Mouse (Mus musculus) heart, embryonic 13.5 days (tissue): ENCODE measurements around the gene Klhl3. TPM values are rescaled to one million over a fixed set of nuclear protein-coding genes. Genes with fewer than 3 reads are reported as not detected.
"Not testable (repeated sequence)": the region's sequence is repeated elsewhere in the genome, so short reads cannot be mapped to it uniquely, and the experiment has no call there.

Source experiments
- ATAC-seq: fragments of 200-750 bp; cut with Nextera tagmentation; 2 replicates; pipeline ENCODE4 v1.8.0; 2017; ENCODE audit warnings: moderate TSS enrichment; ENCODE audit not compliant: insufficient number of reproducible peaks, low FRiP score, low TSS enrichment; ENCODE audit errors: extremely low read depth
- H3K27ac ChIP-seq: fragments of 300-500 bp; sonication (generic); replicated peaks from 2 replicates; pipeline ENCODE4 v1.5.1; 2015; ENCODE audit warnings: moderate library complexity, mild to moderate bottlenecking, inconsistent platforms
- H3K27me3 ChIP-seq: fragments of 300-500 bp; sonication (generic); replicated peaks from 2 replicates; pipeline ENCODE4 v1.6.1; 2015; ENCODE audit warnings: mild to moderate bottlenecking, inconsistent platforms
- H3K36me3 ChIP-seq: fragments of 300-500 bp; sonication (generic); 2 replicates; pipeline ENCODE4 v1.6.1; 2015; ENCODE audit warnings: mild to moderate bottlenecking, inconsistent platforms
- H3K4me1 ChIP-seq: fragments of 300-500 bp; sonication (generic); 2 replicates; pipeline ENCODE4 v1.6.1; 2015; ENCODE audit warnings: inconsistent platforms
- H3K4me2 ChIP-seq: fragments of 300-500 bp; sonication (generic); 2 replicates; pipeline ENCODE4 v1.6.1; 2015; ENCODE audit warnings: inconsistent platforms, mild to moderate bottlenecking, moderate library complexity
- H3K4me3 ChIP-seq: fragments of 300-500 bp; sonication (generic); 2 replicates; pipeline ENCODE4 v1.5.1; 2015; ENCODE audit warnings: moderate library complexity, mild to moderate bottlenecking, inconsistent platforms
- H3K9ac ChIP-seq: fragments of 300-500 bp; sonication (generic); 2 replicates; pipeline ENCODE4 v1.6.1; 2015; ENCODE audit warnings: inconsistent platforms, mild to moderate bottlenecking, moderate library complexity
- H3K9me3 ChIP-seq: fragments of 300-500 bp; sonication (generic); 2 replicates; pipeline ENCODE4 v1.6.1; 2016; ENCODE audit warnings: inconsistent platforms
- WGBS: fragments of 180-500 bp; shearing (Covaris S2); methylation state at CpG from one replicate; pipeline ENCODE4 v1.1.7; 2015; ENCODE audit warnings: mixed read lengths; 5-methylcytosine and 5-hydroxymethylcytosine counted together
- polyA plus RNA-seq: library from polyadenylated mRNA; unstranded; fragments of >200 nt; fragmentation: Nextera tagmentation; extraction: Ambion mirVana; gene quantifications from 2 replicates; pipeline ENCODE4 v1.2.1, GENCODE M21; 2015

The Klhl3 gene
- polyA plus RNA-seq, 1 experiment from 2014 or later = 4.6 TPM

DNA sequence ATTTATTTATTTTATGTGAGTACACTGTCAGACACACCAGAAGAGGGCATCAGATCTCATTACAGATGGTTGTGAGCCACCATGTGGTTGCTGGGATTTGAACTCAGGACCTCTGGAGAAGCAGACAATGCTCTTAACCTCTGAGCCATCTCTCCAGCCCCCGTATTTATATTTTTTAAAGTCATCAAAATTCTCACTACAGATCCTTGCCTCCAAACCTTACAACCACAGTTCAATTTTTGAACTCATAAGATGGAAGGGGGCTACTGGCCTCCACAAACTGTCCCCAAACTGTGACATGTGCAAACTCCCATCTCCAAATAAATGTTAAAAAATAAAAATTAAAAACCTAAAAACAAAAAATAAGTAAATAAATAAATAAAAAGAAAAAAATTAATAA is 34.4 kb upstream of the Klhl3 start:
- 83% methylated on average over 1 of the region's 1 CpGs for WGBS
- Histone ChIP-seq H3K4me1 (peaks cover 13% of the 10 kb centered on the region), H3K36me3 (no peaks in the 10 kb centered on the region), H3K4me2 (no peak overlapping the region), H3K4me3 (no peak overlapping the region), H3K27me3 (no peaks in the 10 kb centered on the region), H3K9me3 (peaks cover 4% of the 10 kb centered on the region; the same call in 1 of the 2 replicates), H3K9ac (no peak overlapping the region), H3K27ac (no peak overlapping the region)
- ATAC-seq = no peak

DNA sequence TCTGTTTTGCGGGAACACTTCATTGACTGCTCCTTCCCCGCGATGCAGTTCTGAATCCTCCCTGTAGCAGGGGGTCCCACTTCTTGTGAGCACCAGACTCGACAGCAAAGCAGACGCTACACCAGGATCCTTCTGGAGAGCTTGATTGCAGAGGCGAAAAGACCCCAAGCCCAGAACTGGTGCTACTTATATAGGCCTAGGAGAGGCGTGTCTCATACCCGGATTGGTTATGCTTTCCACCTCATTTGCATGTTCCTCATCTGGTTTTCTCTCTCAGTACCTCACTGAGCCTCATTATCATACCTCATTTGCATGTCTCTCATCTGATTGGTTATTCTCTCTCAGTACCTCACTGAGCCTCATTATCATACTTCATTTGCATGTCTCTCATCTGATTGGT is 33.2 kb upstream of the Klhl3 start:
- not testable (repeated sequence) for H3K4me3 ChIP-seq, H3K27ac ChIP-seq, H3K9ac ChIP-seq, ATAC-seq, H3K36me3 ChIP-seq, H3K9me3 ChIP-seq, H3K27me3 ChIP-seq, H3K4me2 ChIP-seq
- 93% methylated on average over 8 of the region's 8 CpGs for WGBS
- H3K4me1 ChIP-seq = peaks cover 13% of the 10 kb centered on the region

DNA sequence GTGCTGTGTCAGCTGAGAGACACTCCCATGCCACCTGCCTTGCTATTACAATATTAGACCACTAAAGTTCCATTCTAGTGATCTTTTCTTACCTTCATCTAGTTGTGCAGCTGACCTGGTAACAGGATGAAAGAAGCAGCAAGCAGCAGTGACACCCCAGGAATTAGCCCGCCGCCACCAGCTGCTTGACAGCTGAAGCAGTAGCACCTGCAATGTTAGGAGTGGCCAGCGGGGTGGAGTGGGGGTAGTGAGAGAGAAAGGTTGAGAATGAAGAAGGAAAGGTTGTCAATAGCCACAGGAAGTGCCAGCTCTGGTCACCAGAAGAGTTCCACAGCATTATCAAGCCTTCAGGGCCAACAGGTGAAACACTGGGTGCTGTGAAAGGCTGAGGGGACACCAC is 18.3 kb upstream of the Klhl3 start:
- H3K4me1 ChIP-seq = peaks cover 10% of the 10 kb centered on the region
- 29% methylated on average over 3 of the region's 3 CpGs for WGBS

DNA sequence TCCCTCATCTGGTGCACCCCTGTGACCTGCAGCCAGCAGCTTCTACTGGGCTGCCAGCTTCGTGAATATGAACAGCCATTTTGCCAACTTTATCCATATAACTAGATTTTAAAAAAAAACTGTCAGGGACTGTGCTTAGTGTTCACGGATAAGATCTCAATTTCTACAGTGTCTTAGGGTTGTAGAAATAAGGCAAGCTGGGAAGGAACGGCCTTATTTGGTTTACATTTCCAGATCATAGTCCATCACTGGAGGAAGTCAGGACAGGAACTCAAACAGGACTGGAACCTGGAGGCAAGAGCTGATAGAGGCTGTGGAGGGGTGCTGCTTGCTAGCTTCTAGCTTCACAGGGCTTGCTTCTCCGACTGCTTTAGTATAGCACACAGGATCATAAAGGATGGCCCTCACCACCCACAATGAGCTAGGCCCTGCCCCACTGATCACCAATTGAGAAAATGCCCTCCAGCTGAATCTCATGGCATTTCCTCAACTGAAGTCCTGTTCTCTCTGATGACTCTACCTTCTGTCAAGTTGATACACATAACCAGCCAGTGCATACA is 16.4 kb upstream of the Klhl3 start:
- H3K4me1 ChIP-seq = peaks cover 24% of the 10 kb centered on the region
- peak overlapping the region; percentile 100 for H3K9ac ChIP-seq
- H3K27me3 ChIP-seq = no peaks in the 10 kb centered on the region
- WGBS = 34% methylated on average over 4 of the region's 4 CpGs
- H3K27ac ChIP-seq = peak overlapping the region; percentile 97
- no peak for ATAC-seq
- H3K9me3 ChIP-seq = no peaks in the 10 kb centered on the region
- H3K36me3 ChIP-seq = peaks cover 13% of the 10 kb centered on the region
- H3K4me3 ChIP-seq = peak overlapping the region; percentile 98
- peak overlapping the region; percentile 71 for H3K4me2 ChIP-seq

More for the DNA sequence above, 18.3 kb upstream of the Klhl3 start:
- H3K27me3 ChIP-seq = no peaks in the 10 kb centered on the region
- no peak for ATAC-seq
- H3K9ac ChIP-seq = no peak overlapping the region
- H3K36me3 ChIP-seq = 0 out of 2 replicates have a peak, but pooled peaks cover 3% of the 10 kb centered on the region
- peaks cover 6% of the 10 kb centered on the region; the same call in 1 of the 2 replicates for H3K9me3 ChIP-seq
- no peak overlapping the region for H3K4me3 ChIP-seq
- H3K27ac ChIP-seq = no peak overlapping the region
- no peak overlapping the region for H3K4me2 ChIP-seq

GRCm38 (mm10) chr13:58128768-58129671 is 15.6 kb upstream of the Klhl3 start:
- ATAC-seq = peak; percentile 92

GRCm38 (mm10) chr13:58128396-58128767 is 15.0 kb upstream of the Klhl3 start, which contains the start of gene Hnrnpa0:
Gene Hnrnpa0, minus strand, starts transcription at chr13:58128556.
- H3K36me3 ChIP-seq = peaks cover 15% of the 10 kb centered on the region
- H3K4me1 ChIP-seq = peaks cover 37% of the 10 kb centered on the region
- H3K27ac ChIP-seq = peak within 1 kb of the TSS; percentile 97
- H3K27me3 ChIP-seq = no peaks in the 10 kb centered on the region
- H3K9ac ChIP-seq = peak within 1 kb of the TSS; percentile 100
- H3K4me2 ChIP-seq = peak within 1 kb of the TSS; percentile 88
- peak within 1 kb of the TSS; percentile 98 for H3K4me3 ChIP-seq
- ATAC-seq = peak; percentile 92
- no peaks in the 10 kb centered on the region for H3K9me3 ChIP-seq
- 1% methylated on average over 48 of the region's 62 CpGs for WGBS

More at GRCm38 (mm10) chr13:58128768-58129671, 15.6 kb upstream of the Klhl3 start:
- H3K36me3 ChIP-seq = peaks cover 15% of the 10 kb centered on the region
- H3K27me3 ChIP-seq = no peaks in the 10 kb centered on the region
- H3K4me3 ChIP-seq = peak overlapping the region; percentile 98
- H3K9ac ChIP-seq = peak overlapping the region; percentile 100
- no peaks in the 10 kb centered on the region for H3K9me3 ChIP-seq
- H3K4me1 ChIP-seq = peaks cover 32% of the 10 kb centered on the region
- WGBS = under 1% methylated on average over 80 of the region's 83 CpGs
- H3K27ac ChIP-seq = peak overlapping the region; percentile 97
- H3K4me2 ChIP-seq = peak overlapping the region; percentile 71

- under 1% methylated on average over 81 of the region's 81 CpGs for WGBS
- H3K4me1 ChIP-seq = peaks cover 39% of the 10 kb centered on the region
- H3K4me2 ChIP-seq = peak overlapping the region; percentile 88
- H3K9me3 ChIP-seq = no peaks in the 10 kb centered on the region
- H3K27ac ChIP-seq = peak overlapping the region; percentile 97
- no peak for ATAC-seq
- H3K27me3 ChIP-seq = no peaks in the 10 kb centered on the region
- peak overlapping the region; percentile 100 for H3K9ac ChIP-seq
- peak overlapping the region; percentile 98 for H3K4me3 ChIP-seq
- H3K36me3 ChIP-seq = peaks cover 15% of the 10 kb centered on the region
Observed at GRCm38 (mm10) chr13:58127766-58128361, 14.5 kb upstream of the Klhl3 start.

DNA sequence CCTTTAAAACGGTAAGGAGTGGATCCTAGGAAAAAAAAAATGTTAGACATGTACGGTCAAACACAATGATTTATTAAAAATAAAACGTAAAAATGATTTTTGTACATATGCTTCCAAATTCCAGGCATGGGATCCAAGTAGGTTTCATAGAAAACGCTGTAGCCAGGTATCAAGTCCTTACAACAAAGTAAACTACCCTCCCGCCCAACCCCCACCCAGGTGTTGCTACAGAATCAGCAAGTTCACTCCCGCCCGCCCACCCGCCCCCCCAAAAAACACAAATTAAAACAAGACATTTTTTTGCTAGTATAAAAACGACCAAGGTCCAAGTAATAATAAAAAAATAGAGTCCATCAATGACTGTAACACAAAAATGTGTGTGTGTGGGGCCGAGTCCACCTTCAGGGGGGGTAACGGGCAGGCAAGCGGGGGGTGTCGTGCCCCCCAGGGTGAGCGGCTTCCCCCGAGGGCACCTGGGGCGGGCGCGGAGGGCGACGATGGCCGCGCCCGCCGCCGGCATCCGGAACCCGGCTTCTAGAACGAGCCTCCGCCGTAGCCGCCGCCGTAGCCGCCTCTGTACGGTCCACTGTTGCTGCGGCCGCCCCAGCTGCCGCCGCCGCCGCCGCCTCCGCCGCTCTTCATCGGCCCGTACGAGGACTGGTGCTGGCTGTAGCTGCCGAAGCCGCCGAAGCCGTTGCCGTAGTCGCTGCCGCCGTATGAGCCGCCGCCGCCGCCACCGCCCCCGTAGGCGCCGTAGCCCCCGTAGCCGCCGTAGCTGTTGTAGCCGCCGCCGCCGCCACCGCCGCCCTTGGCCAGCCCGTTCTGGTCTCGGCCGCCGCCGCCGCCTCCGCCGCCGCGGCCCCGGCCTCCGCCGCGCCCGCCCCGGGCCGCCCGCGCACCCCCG is 13.7 kb upstream of the Klhl3 start:
- Histone ChIP-seq H3K4me3 (peak overlapping the region; percentile 98), H3K9ac (peak overlapping the region; percentile 100)

DNA sequence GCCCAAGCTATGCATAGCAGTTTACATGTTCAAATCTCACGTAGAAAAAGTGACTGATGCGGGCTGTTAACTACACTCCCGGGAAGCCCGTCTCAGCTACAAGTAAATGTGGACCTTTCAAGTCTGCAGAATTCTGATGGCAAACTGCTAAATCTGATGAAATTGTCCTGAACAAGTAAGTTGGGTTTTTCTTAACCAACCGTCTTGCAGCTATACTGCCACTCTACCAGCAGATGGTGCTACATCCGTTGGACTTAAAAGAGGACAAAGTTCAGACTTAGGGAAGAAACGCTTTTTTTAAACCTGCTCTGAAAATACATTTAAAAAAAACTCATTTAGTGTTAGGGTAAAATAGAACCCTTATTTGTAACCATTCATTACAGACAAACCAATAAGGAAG is 12.7 kb upstream of the Klhl3 start:
- Histone ChIP-seq H3K27me3 (no peaks in the 10 kb centered on the region), H3K9me3 (no peaks in the 10 kb centered on the region), H3K36me3 (peaks cover 15% of the 10 kb centered on the region), H3K4me1 (peaks cover 46% of the 10 kb centered on the region), H3K27ac (peak overlapping the region; percentile 42; the same call in 1 of the 2 replicates), H3K4me3 (peak overlapping the region; percentile 98), H3K4me2 (peak overlapping the region; percentile 88), H3K9ac (peak overlapping the region; percentile 61)
- WGBS = 32% methylated on average over 7 of the region's 7 CpGs
- ATAC-seq = no peak

More for the DNA sequence above, 13.7 kb upstream of the Klhl3 start:
- Histone ChIP-seq H3K27me3 (no peaks in the 10 kb centered on the region), H3K27ac (peak overlapping the region; percentile 97), H3K4me1 (peaks cover 39% of the 10 kb centered on the region), H3K4me2 (peak overlapping the region; percentile 88), H3K9me3 (no peaks in the 10 kb centered on the region), H3K36me3 (peaks cover 15% of the 10 kb centered on the region)
- 1% methylated on average over 87 of the region's 92 CpGs for WGBS
- ATAC-seq = no peak

GRCm38 (mm10) chr13:58124989-58125388 is 11.6 kb upstream of the Klhl3 start:
- Histone ChIP-seq H3K36me3 (peaks cover 15% of the 10 kb centered on the region), H3K4me1 (peaks cover 43% of the 10 kb centered on the region), H3K4me3 (no peak overlapping the region), H3K9ac (no peak overlapping the region), H3K4me2 (peak overlapping the region; percentile 88), H3K27me3 (no peaks in the 10 kb centered on the region), H3K27ac (no peak overlapping the region), H3K9me3 (no peaks in the 10 kb centered on the region)
- no peak for ATAC-seq
- WGBS = 67% methylated on average over 2 of the region's 2 CpGs
